Mouse (Mus musculus) myocyte (in vitro differentiated cells): Measurements from ENCODE around the gene Arxes2.

Source experiments
- CEBPB ChIP-seq: IDR thresholded peaks from 2 replicates; pipeline ENCODE4 v1.6.1; 2011; ENCODE audit warnings: mild to moderate bottlenecking, moderate library complexity; ENCODE audit not compliant: poor library complexity, insufficient read depth, severe bottlenecking
- E2F4 ChIP-seq: IDR thresholded peaks from one replicate; pipeline ENCODE4 v1.6.1; 2011; ENCODE audit warnings: mild to moderate bottlenecking, control low read depth, moderate library complexity; ENCODE audit not compliant: insufficient read depth
- MAX ChIP-seq: IDR thresholded peaks from one replicate; pipeline ENCODE4 v1.6.1; 2011; ENCODE audit warnings: low read depth, mild to moderate bottlenecking, control low read depth
- MYOD1 ChIP-seq, 3 experiments: IDR thresholded peaks; one replicate each; pipeline ENCODE4 v1.6.1; 2011; ENCODE audit warnings: control low read depth in 2 of 3, low read depth in 2 of 3, mild to moderate bottlenecking in 2 of 3, moderate library complexity in 1 of 3; ENCODE audit not compliant: insufficient read length in 2 of 3, control insufficient read depth in 1 of 3
- MYOG ChIP-seq, 3 experiments: IDR thresholded peaks; one replicate each; pipeline ENCODE4 v1.6.1; 2011; ENCODE audit warnings: control low read depth in 2 of 3, low read depth in 2 of 3, mild to moderate bottlenecking in 2 of 3; ENCODE audit not compliant: insufficient read length in 2 of 3, control insufficient read depth in 1 of 3, insufficient read depth in 1 of 3
- POLR2A ChIP-seq: IDR thresholded peaks from one replicate; pipeline ENCODE4 v1.6.1; 2011; ENCODE audit warnings: low read depth, mild to moderate bottlenecking, control low read depth, moderate library complexity; ENCODE audit not compliant: insufficient read length
- POLR2AphosphoS2 ChIP-seq: IDR thresholded peaks from one replicate; pipeline ENCODE4 v1.6.1; 2011; ENCODE audit warnings: low read depth, control low read depth; ENCODE audit not compliant: insufficient read length
- REST ChIP-seq: IDR thresholded peaks from one replicate; pipeline ENCODE4 v1.6.1; 2011; ENCODE audit warnings: mild to moderate bottlenecking, control low read depth, moderate library complexity; ENCODE audit not compliant: insufficient read depth, insufficient read length
- SRF ChIP-seq: IDR thresholded peaks from one replicate; pipeline ENCODE4 v1.6.1; 2011; ENCODE audit warnings: low read depth; ENCODE audit not compliant: control insufficient read depth, insufficient read length
- TCF12 ChIP-seq: IDR thresholded peaks from one replicate; pipeline ENCODE4 v1.6.1; 2011; ENCODE audit warnings: mild to moderate bottlenecking, control low read depth; ENCODE audit not compliant: poor library complexity, insufficient read depth, severe bottlenecking
- TCF3 ChIP-seq: IDR thresholded peaks from one replicate; pipeline ENCODE4 v1.6.1; 2011; ENCODE audit warnings: low read depth, control low read depth; ENCODE audit not compliant: insufficient read length
- USF1 ChIP-seq: IDR thresholded peaks from one replicate; pipeline ENCODE4 v1.6.1; 2011; ENCODE audit warnings: low read depth, mild to moderate bottlenecking, control low read depth, moderate library complexity

DNA sequence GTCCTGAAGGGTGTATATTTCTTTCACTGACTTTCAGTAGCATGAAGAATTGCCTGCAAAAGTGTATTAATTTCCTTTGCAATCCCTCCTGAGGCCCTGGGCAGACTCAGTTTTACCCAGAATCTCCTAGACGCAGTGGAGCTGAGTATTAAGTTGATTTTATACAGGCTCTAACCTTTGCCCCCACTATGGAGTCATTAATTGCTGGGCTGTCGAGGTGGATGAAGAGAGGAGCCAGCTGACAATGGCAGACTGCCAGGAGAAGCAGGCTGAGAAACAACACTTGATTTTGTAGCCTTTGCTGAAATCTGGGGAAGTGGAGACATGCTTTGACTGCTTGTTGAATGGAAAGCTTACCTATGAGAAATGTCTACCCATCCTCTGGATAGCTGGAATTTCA is 20.8 kb downstream of the Arxes2 start:
- TF ChIP-seq TCF12 (no peak), MYOD1 (IDR thresholded peaks at IDR 0.05; ENCODE audit: control insufficient read depth in 1 of 3, insufficient read length in 2 of 3, low read depth in 2 of 3) (no peak), POLR2A (no peak), MAX (no peak), REST (no peak), USF1 (no peak), MYOG (IDR thresholded peaks at IDR 0.05; ENCODE audit: control insufficient read depth in 1 of 3, insufficient read depth in 1 of 3, insufficient read length in 2 of 3, low read depth in 2 of 3) (no peak), POLR2AphosphoS2 (no peak), CEBPB (no peak), TCF3 (no peak), E2F4 (no peak), SRF (no peak)
